Mouse (Mus musculus) liver, embryonic 11.5 days (tissue): ENCODE measurements around the gene Mtx1. TPM values are rescaled to one million over a fixed set of nuclear protein-coding genes. Genes with fewer than 3 reads are reported as not detected.

Experiments
- ATAC-seq: fragments of 200-750 bp; cut with Nextera tagmentation; replicated peaks from 2 replicates; pipeline ENCODE4 v1.8.0; 2017; ENCODE audit warnings: moderate number of reproducible peaks, mild to moderate bottlenecking, moderate TSS enrichment, moderate library complexity; ENCODE audit not compliant: low FRiP score
- DNase-seq: peaks from one replicate; pipeline ENCODE4 v3.0.0-alpha.2; 2017; ENCODE audit warnings: low spot score
- H3K27ac ChIP-seq: fragments of 300-500 bp; sonication (generic); 2 replicates; pipeline ENCODE4 v1.5.1; 2014; ENCODE audit warnings: mild to moderate bottlenecking, low read depth, low read length, control low read depth
- H3K27me3 ChIP-seq: fragments of 300-500 bp; sonication (generic); replicated peaks from 2 replicates; pipeline ENCODE4 v1.6.1; 2014; ENCODE audit warnings: low read length, mixed read lengths; ENCODE audit not compliant: control insufficient read depth, insufficient read depth
- H3K36me3 ChIP-seq: fragments of 300-500 bp; sonication (generic); 2 replicates; pipeline ENCODE4 v1.6.1; 2014; ENCODE audit warnings: mild to moderate bottlenecking, low read length, moderate library complexity, mixed read lengths; ENCODE audit not compliant: control insufficient read depth, insufficient read depth
- H3K4me1 ChIP-seq: fragments of 300-500 bp; sonication (generic); replicated peaks from 2 replicates; pipeline ENCODE4 v1.6.1; 2014; ENCODE audit warnings: low read length, mixed read lengths; ENCODE audit not compliant: control insufficient read depth, insufficient read depth
- H3K4me2 ChIP-seq: fragments of 300-500 bp; sonication (generic); 2 replicates; pipeline ENCODE4 v1.6.1; 2014; ENCODE audit warnings: mild to moderate bottlenecking, control low read depth, moderate library complexity
- H3K4me3 ChIP-seq: fragments of 300-500 bp; sonication (generic); 2 replicates; pipeline ENCODE4 v1.5.1; 2014; ENCODE audit warnings: low read depth, low read length, control low read depth
- H3K9ac ChIP-seq: fragments of 300-500 bp; sonication (generic); 2 replicates; pipeline ENCODE4 v1.6.1; 2014; ENCODE audit warnings: low read depth, low read length, control low read depth
- H3K9me3 ChIP-seq: fragments of 300-500 bp; sonication (generic); 2 replicates; pipeline ENCODE4 v1.6.1; 2016; ENCODE audit warnings: low read length, inconsistent platforms, mixed read lengths; ENCODE audit not compliant: control insufficient read depth
- WGBS: fragments of 180-500 bp; shearing (Covaris S2); extraction: QIAGEN DNeasy Blood & Tissue Kit; methylation state at CpG from one replicate; pipeline ENCODE4 v1.1.7; 2014; 5-methylcytosine and 5-hydroxymethylcytosine counted together
- polyA plus RNA-seq: library from polyadenylated mRNA; unstranded; fragments of >200 nt; fragmentation: Nextera tagmentation; extraction: Ambion mirVana; gene quantifications from 2 replicates; pipeline ENCODE4 v1.2.1, GENCODE M21; 2014

Mtx1 gene
- polyA plus RNA-seq, 1 experiment from 2014 or later = 219 TPM

GRCm38 (mm10) chr3:89208075-89208657, 18.7 kb downstream of the Mtx1 start:
- peaks cover 10% of the 10 kb centered on the region for H3K4me1 ChIP-seq
- H3K27me3 ChIP-seq = no peaks in the 10 kb centered on the region
- no peak overlapping the region for H3K9ac ChIP-seq
- no peak overlapping the region for H3K4me2 ChIP-seq
- H3K36me3 ChIP-seq = peaks cover 39% of the 10 kb centered on the region
- DNase-seq = no peak
- WGBS = 87% methylated on average over 13 of the region's 13 CpGs
- no peak overlapping the region for H3K4me3 ChIP-seq
- no peak overlapping the region for H3K27ac ChIP-seq
- no peak for ATAC-seq
- H3K9me3 ChIP-seq = no peaks in the 10 kb centered on the region

GRCm38 (mm10) chr3:89206695-89207094, 20.2 kb downstream of the Mtx1 start:
- Histone ChIP-seq H3K27me3 (no peaks in the 10 kb centered on the region), H3K9me3 (no peaks in the 10 kb centered on the region), H3K4me1 (peaks cover 3% of the 10 kb centered on the region), H3K9ac (no peak overlapping the region), H3K36me3 (peaks cover 39% of the 10 kb centered on the region), H3K4me2 (no peak overlapping the region), H3K4me3 (no peak overlapping the region), H3K27ac (no peak overlapping the region)
- WGBS = 84% methylated on average over 2 of the region's 2 CpGs
- no peak for DNase-seq
- no peak for ATAC-seq

GRCm38 (mm10) chr3:89206079-89206478, 20.8 kb downstream of the Mtx1 start:
- Histone ChIP-seq H3K36me3 (peaks cover 39% of the 10 kb centered on the region), H3K27ac (no peak overlapping the region), H3K4me1 (peaks cover 3% of the 10 kb centered on the region), H3K9me3 (no peaks in the 10 kb centered on the region), H3K9ac (no peak overlapping the region), H3K4me2 (no peak overlapping the region), H3K27me3 (no peaks in the 10 kb centered on the region), H3K4me3 (no peak overlapping the region)
- ATAC-seq (no peak), DNase-seq (no peak)
- 88% methylated on average over 7 of the region's 7 CpGs for WGBS

- Histone ChIP-seq H3K27ac (peak overlapping the region; percentile 5; the same call in 1 of the 2 replicates), H3K9me3 (no peaks in the 10 kb centered on the region), H3K4me1 (peaks cover 3% of the 10 kb centered on the region), H3K4me2 (peak overlapping the region; percentile 83), H3K9ac (peak overlapping the region; percentile 55), H3K4me3 (peak overlapping the region; percentile 55), H3K27me3 (no peaks in the 10 kb centered on the region; the same call in 1 of the 2 replicates), H3K36me3 (peaks cover 16% of the 10 kb centered on the region)
- DNase-seq (no peak), ATAC-seq (0 out of 2 replicates have a peak, but pooled peaks have one; percentile 40)
- WGBS = 30% methylated on average over 5 of the region's 5 CpGs
These were observed 23.8 kb downstream of the Mtx1 start for GRCm38 (mm10) chr3:89203142-89203514.

GRCm38 (mm10) chr3:89202253-89203141, 24.4 kb downstream of the Mtx1 start, which contains the start of gene Gba:
Gene Gba (plus strand): TSS chr3:89202928.
- peak within 1 kb of the TSS; percentile 55 for H3K9ac ChIP-seq
- H3K27me3 ChIP-seq = no peaks in the 10 kb centered on the region; the same call in 1 of the 2 replicates
- H3K27ac ChIP-seq = peak within 1 kb of the TSS; percentile 5; the same call in 1 of the 2 replicates
- 26% methylated on average over 13 of the region's 13 CpGs for WGBS
- H3K36me3 ChIP-seq = peaks cover 10% of the 10 kb centered on the region
- H3K4me3 ChIP-seq = peak within 1 kb of the TSS; percentile 55
- peak within 1 kb of the TSS; percentile 83 for H3K4me2 ChIP-seq
- ATAC-seq (peak; percentile 82), DNase-seq (peak; percentile 78)
- H3K9me3 ChIP-seq = no peaks in the 10 kb centered on the region
- H3K4me1 ChIP-seq = peaks cover 3% of the 10 kb centered on the region

- ATAC-seq (no peak), DNase-seq (no peak)
- no peak overlapping the region for H3K27ac ChIP-seq
- peaks cover 4% of the 10 kb centered on the region; the same call in 1 of the 2 replicates for H3K36me3 ChIP-seq
- no peaks in the 10 kb centered on the region for H3K9me3 ChIP-seq
- WGBS = 63% methylated on average over 3 of the region's 3 CpGs
- H3K27me3 ChIP-seq = no peaks in the 10 kb centered on the region; the same call in 1 of the 2 replicates
- no peak overlapping the region for H3K4me2 ChIP-seq
- H3K4me1 ChIP-seq = peaks cover 12% of the 10 kb centered on the region
- no peak overlapping the region for H3K4me3 ChIP-seq
- no peak overlapping the region for H3K9ac ChIP-seq
These were observed 27.0 kb downstream of the Mtx1 start for GRCm38 (mm10) chr3:89199839-89200238.

GRCm38 (mm10) chr3:89195979-89196877, 30.7 kb downstream of the Mtx1 start:
- peak overlapping the region; percentile 87 for H3K27ac ChIP-seq
- peak overlapping the region; percentile 75 for H3K9ac ChIP-seq
- ATAC-seq = peak; percentile 96
- 8% methylated on average over 33 of the region's 33 CpGs for WGBS
- DNase-seq = peak; percentile 87
- H3K4me3 ChIP-seq = peak overlapping the region; percentile 59
- peaks cover 9% of the 10 kb centered on the region for H3K4me1 ChIP-seq
- no peaks in the 10 kb centered on the region; the same call in 1 of the 2 replicates for H3K27me3 ChIP-seq
- peak overlapping the region; percentile 90 for H3K4me2 ChIP-seq
- no peaks in the 10 kb centered on the region for H3K9me3 ChIP-seq
- H3K36me3 ChIP-seq = no peaks in the 10 kb centered on the region

- 85% methylated on average over 2 of the region's 2 CpGs for WGBS
- no peak overlapping the region for H3K4me2 ChIP-seq
- no peaks in the 10 kb centered on the region; the same call in 1 of the 2 replicates for H3K27me3 ChIP-seq
- H3K9me3 ChIP-seq = no peaks in the 10 kb centered on the region
- H3K4me3 ChIP-seq = no peak overlapping the region
- H3K4me1 ChIP-seq = peaks cover 9% of the 10 kb centered on the region
- no peak overlapping the region for H3K9ac ChIP-seq
- no peaks in the 10 kb centered on the region for H3K36me3 ChIP-seq
- DNase-seq (no peak), ATAC-seq (no peak)
- H3K27ac ChIP-seq = no peak overlapping the region
These were observed 33.0 kb downstream of the Mtx1 start for GRCm38 (mm10) chr3:89193853-89194252.
